Mouse (Mus musculus): ENCODE results near the gene Bnip3. TPM values are rescaled to one million over a fixed set of nuclear protein-coding genes. Genes with fewer than 3 reads are reported as not detected.

The Bnip3 gene
- polyA plus RNA-seq, 1 experiment from 2014 or later = 66.6 TPM

DNA sequence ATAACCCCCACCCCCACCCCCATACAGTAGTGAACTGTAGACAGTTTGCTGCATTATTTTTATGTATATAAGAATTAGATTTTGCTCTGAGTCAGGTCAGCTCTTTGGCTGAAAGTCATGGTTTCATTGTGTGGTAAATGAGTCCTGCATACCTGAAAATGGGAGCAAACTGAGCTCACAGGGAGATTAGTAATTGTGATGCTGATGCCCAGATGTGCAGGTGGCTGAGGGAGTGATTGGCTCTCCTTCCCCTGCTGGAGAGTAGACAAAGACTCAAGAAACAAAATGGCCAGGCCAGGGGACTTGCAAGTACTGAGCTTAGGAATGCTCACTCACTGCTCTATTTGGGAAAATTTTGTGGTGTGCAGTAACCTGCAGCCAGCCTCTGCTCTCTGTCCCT, 59.2 kb downstream of the Bnip3 start:
- Histone ChIP-seq H3K36me3 (peaks cover 41% of the 10 kb centered on the region), H3K4me1 (peaks cover 26% of the 10 kb centered on the region), H3K27me3 (no peaks in the 10 kb centered on the region), H3K9me3 (no peaks in the 10 kb centered on the region), H3K4me3 (no peak overlapping the region), H3K4me2 (replicated peaks) (no peak overlapping the region), H3K27ac (replicated peaks) (no peak overlapping the region), H3K9ac (replicated peaks) (no peak overlapping the region)
- ATAC-seq (ENCODE audit: low FRiP score, low read depth) = no peak

- no peaks in the 10 kb centered on the region for H3K27me3 ChIP-seq
- no peak overlapping the region for H3K27ac ChIP-seq (replicated peaks)
- H3K4me3 ChIP-seq = peak overlapping the region; percentile 77
- H3K9ac ChIP-seq (replicated peaks) = peak overlapping the region; percentile 24; the same call in 1 of the 2 replicates
- peaks cover 32% of the 10 kb centered on the region for H3K36me3 ChIP-seq
- 87% methylated on average over 7 of the region's 7 CpGs for WGBS
- peak overlapping the region; percentile 92 for H3K4me2 ChIP-seq (replicated peaks)
- no peaks in the 10 kb centered on the region for H3K9me3 ChIP-seq
- no peak for ATAC-seq (ENCODE audit: low FRiP score, low read depth)
- H3K4me1 ChIP-seq = peaks cover 42% of the 10 kb centered on the region
Observed at GRCm38 (mm10) chr7:138848028-138848920, 61.0 kb downstream of the Bnip3 start.

- 47% methylated on average over 13 of the region's 13 CpGs for WGBS
- Histone ChIP-seq H3K9ac (replicated peaks) (peak overlapping the region; percentile 95), H3K4me2 (replicated peaks) (peak overlapping the region; percentile 92), H3K36me3 (peaks cover 24% of the 10 kb centered on the region), H3K27ac (replicated peaks) (0 out of 2 replicates have a peak overlapping the region, but pooled peaks have one; percentile 95), H3K27me3 (no peaks in the 10 kb centered on the region), H3K4me3 (peak overlapping the region; percentile 77), H3K4me1 (peaks cover 42% of the 10 kb centered on the region), H3K9me3 (no peaks in the 10 kb centered on the region)
- ATAC-seq (ENCODE audit: low FRiP score, low read depth) = no peak
Observed at GRCm38 (mm10) chr7:138847316-138848027, 61.8 kb downstream of the Bnip3 start.

GRCm38 (mm10) chr7:138846502-138846991, 62.8 kb downstream of the Bnip3 start:
- under 1% methylated on average over 52 of the region's 61 CpGs for WGBS
- Histone ChIP-seq H3K9ac (replicated peaks) (peak overlapping the region; percentile 95), H3K4me1 (peaks cover 42% of the 10 kb centered on the region), H3K27ac (replicated peaks) (peak overlapping the region; percentile 95), H3K9me3 (no peaks in the 10 kb centered on the region), H3K4me2 (replicated peaks) (peak overlapping the region; percentile 92), H3K36me3 (0 out of 2 replicates have a peak, but pooled peaks cover 15% of the 10 kb centered on the region), H3K27me3 (no peaks in the 10 kb centered on the region), H3K4me3 (peak overlapping the region; percentile 77)
- ATAC-seq (ENCODE audit: low FRiP score, low read depth) = peak; percentile 86

DNA sequence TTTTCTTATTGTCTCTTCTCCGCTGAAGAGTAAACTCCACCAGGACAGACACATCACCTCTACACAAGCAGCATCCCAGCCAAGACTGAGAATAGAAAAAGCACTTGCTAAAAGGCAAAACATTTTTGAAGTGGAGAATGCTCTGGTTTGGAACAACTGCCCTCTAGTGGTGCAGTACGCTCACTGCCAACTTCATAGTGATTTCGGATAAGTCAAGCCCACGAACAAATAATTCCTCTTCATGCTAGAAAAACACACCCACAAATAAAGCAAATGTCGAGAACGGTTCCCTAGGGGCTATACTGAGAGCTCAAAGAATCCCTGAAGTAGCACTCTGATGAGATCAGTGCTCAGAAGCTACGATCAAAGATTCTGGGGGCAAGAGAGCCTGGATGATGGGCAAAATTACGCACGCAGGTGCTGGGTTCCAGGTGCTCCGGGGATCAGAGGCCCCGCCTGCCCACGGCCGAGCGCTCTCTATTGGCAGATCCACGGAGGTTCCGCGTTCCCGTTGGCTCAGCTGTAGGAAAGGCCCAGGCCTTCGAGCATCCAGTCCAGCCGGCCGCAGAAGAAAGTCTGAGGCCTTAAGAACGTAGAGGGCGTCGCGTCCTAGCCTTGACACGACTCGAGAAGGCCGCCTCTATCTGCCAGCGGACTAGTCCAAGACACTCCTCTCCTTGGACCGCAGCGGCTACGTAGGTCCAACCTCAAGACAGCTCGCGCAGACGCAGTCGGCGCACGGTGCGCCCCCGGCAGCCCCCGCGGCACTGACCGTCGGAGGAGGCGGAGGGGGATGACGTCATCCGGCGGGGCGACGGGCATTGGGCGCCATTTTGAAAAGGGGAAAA, 63.6 kb downstream of the Bnip3 start, which contains the start of the genes Ppp2r2d and Mapk1ip1:
Gene Ppp2r2d, plus strand, starts transcription at position 536 of the 848 bp plus-strand sequence.
Gene Mapk1ip1, minus strand, starts transcription at position 730 of the 848 bp plus-strand sequence.
- no peaks in the 10 kb centered on the region for H3K9me3 ChIP-seq
- WGBS = under 1% methylated on average over 51 of the region's 51 CpGs
- peaks cover 42% of the 10 kb centered on the region for H3K4me1 ChIP-seq
- peak within 1 kb of the TSS; percentile 92 for H3K4me2 ChIP-seq (replicated peaks)
- peak within 1 kb of the TSS; percentile 77 for H3K4me3 ChIP-seq
- H3K27me3 ChIP-seq = no peaks in the 10 kb centered on the region
- peak within 1 kb of the TSS; percentile 95 for H3K27ac ChIP-seq (replicated peaks)
- ATAC-seq (ENCODE audit: low FRiP score, low read depth) = peak; percentile 93
- 0 out of 2 replicates have a peak, but pooled peaks cover 12% of the 10 kb centered on the region for H3K36me3 ChIP-seq
- H3K9ac ChIP-seq (replicated peaks) = peak within 1 kb of the TSS; percentile 95

DNA sequence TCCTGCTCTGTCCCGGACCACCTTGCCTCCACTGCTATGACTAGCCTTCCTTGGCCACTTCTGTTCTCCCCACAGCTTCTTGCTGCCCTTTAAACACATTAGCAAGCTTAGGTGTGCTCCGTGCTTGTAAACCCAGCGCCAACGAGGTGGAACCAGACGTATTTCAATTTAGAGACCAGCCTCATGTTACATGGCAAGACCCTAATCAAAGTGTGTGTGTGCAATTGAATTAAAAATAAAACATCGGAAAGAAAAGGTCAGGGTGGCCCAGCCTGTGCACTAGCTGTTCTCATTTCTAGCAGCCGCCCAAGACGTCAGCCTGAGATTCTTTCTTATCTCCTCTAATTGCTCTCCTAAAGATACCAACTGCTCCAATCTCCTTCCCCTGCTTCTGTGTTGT, 64.2 kb downstream of the Bnip3 start:
- no peak for ATAC-seq (ENCODE audit: low FRiP score, low read depth)
- Histone ChIP-seq H3K27me3 (no peaks in the 10 kb centered on the region), H3K4me3 (peak overlapping the region; percentile 77), H3K4me2 (replicated peaks) (peak overlapping the region; percentile 79), H3K36me3 (0 out of 2 replicates have a peak, but pooled peaks cover 6% of the 10 kb centered on the region), H3K9me3 (no peaks in the 10 kb centered on the region), H3K4me1 (peaks cover 42% of the 10 kb centered on the region), H3K9ac (replicated peaks) (peak overlapping the region; percentile 95), H3K27ac (replicated peaks) (peak overlapping the region; percentile 95; the same call in 1 of the 2 replicates)
- WGBS = 48% methylated on average over 8 of the region's 8 CpGs

- ATAC-seq (ENCODE audit: low FRiP score, low read depth) = no peak
- Histone ChIP-seq H3K4me1 (peaks cover 39% of the 10 kb centered on the region), H3K27me3 (no peaks in the 10 kb centered on the region), H3K27ac (replicated peaks) (no peak overlapping the region), H3K9ac (replicated peaks) (0 out of 2 replicates have a peak overlapping the region, but pooled peaks have one; percentile 24), H3K9me3 (no peaks in the 10 kb centered on the region), H3K4me3 (no peak overlapping the region), H3K36me3 (no peaks in the 10 kb centered on the region), H3K4me2 (replicated peaks) (no peak overlapping the region; the same call in 1 of the 2 replicates)
- WGBS = 87% methylated on average over 4 of the region's 4 CpGs
Observed at GRCm38 (mm10) chr7:138843421-138843820, 65.9 kb downstream of the Bnip3 start.

- Histone ChIP-seq H3K4me1 (peaks cover 25% of the 10 kb centered on the region), H3K27ac (replicated peaks) (no peak overlapping the region), H3K36me3 (peaks cover 2% of the 10 kb centered on the region; the same call in 1 of the 2 replicates), H3K9ac (replicated peaks) (no peak overlapping the region), H3K4me3 (no peak overlapping the region), H3K9me3 (no peaks in the 10 kb centered on the region), H3K4me2 (replicated peaks) (no peak overlapping the region), H3K27me3 (no peaks in the 10 kb centered on the region)
- WGBS = 92% methylated on average over 3 of the region's 3 CpGs
- ATAC-seq (ENCODE audit: low FRiP score, low read depth) = no peak
Observed at GRCm38 (mm10) chr7:138841436-138842151, 67.7 kb downstream of the Bnip3 start.
